Mouse (Mus musculus): Measurements from ENCODE around the gene Olfr474. TPM values are rescaled to one million over a fixed set of nuclear protein-coding genes. Genes with fewer than 3 reads are reported as not detected.
"Not testable (repeated sequence)": the region's sequence is repeated elsewhere in the genome, so short reads cannot be mapped to it uniquely, and the experiment has no call there.

The Olfr474 gene
- not detected in 2 replicates for polyA plus RNA-seq (2015; fragmentation: Nextera tagmentation; extraction: Ambion mirVana)

DNA sequence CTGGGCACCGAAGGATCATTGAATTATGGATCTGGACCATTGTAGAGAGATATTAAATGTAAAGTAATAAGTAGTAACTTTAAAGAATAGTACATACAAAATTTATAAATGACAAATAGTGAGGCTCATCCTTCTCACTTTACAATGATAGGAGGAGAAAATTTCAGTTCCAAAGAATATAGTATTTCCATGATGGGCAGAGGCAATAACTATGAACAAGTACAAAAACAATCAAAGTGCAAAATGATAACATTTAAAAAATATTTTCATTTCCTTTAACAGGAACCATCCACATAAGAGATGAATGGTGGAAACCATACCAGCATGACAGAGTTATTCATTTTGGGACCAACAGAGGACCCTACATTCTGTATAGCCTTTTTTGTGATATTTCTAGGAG, at the start of gene Olfr474:
Gene Olfr474 (plus strand): TSS at position 301 of the 400 bp plus-strand sequence.
- WGBS: 81% methylated on average over 1 of the region's 1 CpGs
- H3K36me3 ChIP-seq: no peaks in the 10 kb centered on the region
- no peak for ATAC-seq (ENCODE audit: borderline replicate concordance, extremely low read depth, low FRiP score, low TSS enrichment)

GRCm38 (mm10) chr7:107930146-107930545, 24.3 kb upstream of the Olfr474 start, which contains the start of gene Olfr473:
TSS of gene Olfr473 (plus strand) at chr7:107930446.
- no peak for ATAC-seq (ENCODE audit: borderline replicate concordance, extremely low read depth, low FRiP score, low TSS enrichment)
- Histone ChIP-seq H3K27ac (no peak within 1 kb of the TSS), H3K4me3 (no peak within 1 kb of the TSS), H3K36me3 (no peaks in the 10 kb centered on the region), H3K9ac (no peak within 1 kb of the TSS), H3K4me2 (no peak within 1 kb of the TSS), H3K4me1 (no peaks in the 10 kb centered on the region), H3K9me3 (no peaks in the 10 kb centered on the region), H3K27me3 (no peaks in the 10 kb centered on the region)
- 93% methylated on average over 1 of the region's 1 CpGs for WGBS

More for the DNA sequence above, at the start of gene Olfr474:
- Histone ChIP-seq H3K9me3 (no peaks in the 10 kb centered on the region), H3K9ac (no peak within 1 kb of the TSS), H3K27ac (no peak within 1 kb of the TSS), H3K4me3 (no peak within 1 kb of the TSS), H3K27me3 (no peaks in the 10 kb centered on the region), H3K4me1 (no peaks in the 10 kb centered on the region), H3K4me2 (no peak within 1 kb of the TSS)

DNA sequence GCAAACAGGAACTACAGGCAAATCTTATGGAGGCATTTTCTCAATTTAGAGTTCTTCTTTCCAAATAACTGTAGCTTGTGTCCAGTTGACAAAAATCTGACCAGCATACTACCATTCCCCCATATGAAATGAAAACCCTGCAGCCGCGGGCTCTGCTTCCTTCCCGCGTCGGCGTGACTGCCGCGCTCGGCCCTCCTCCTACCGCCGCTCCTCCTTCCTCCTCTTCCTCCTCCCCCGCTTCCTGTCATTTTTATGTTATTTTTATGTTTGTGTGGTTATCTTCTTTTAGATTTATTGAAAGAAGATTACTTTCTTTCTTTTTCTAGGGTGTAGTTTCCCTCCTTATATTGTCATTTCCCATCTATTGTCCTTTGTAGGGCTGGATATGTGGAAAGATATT, 1.9 kb upstream of the Olfr474 start:
- 94% methylated on average over 12 of the region's 12 CpGs for WGBS
- H3K4me1 ChIP-seq; H3K4me3 ChIP-seq; H3K4me2 ChIP-seq; H3K27me3 ChIP-seq; H3K9me3 ChIP-seq; H3K9ac ChIP-seq; ATAC-seq (ENCODE audit: borderline replicate concordance, extremely low read depth, low FRiP score, low TSS enrichment); H3K27ac ChIP-seq; H3K36me3 ChIP-seq: not testable (repeated sequence)

GRCm38 (mm10) chr7:107964503-107964902, 10.1 kb downstream of the Olfr474 start, which contains the start of gene Olfr476:
TSS of gene Olfr476 (plus strand) at chr7:107964803.
- Histone ChIP-seq H3K4me3 (no peak within 1 kb of the TSS), H3K27ac (no peak within 1 kb of the TSS), H3K27me3 (no peaks in the 10 kb centered on the region), H3K4me2 (no peak within 1 kb of the TSS), H3K9me3 (no peaks in the 10 kb centered on the region), H3K4me1 (no peaks in the 10 kb centered on the region), H3K36me3 (no peaks in the 10 kb centered on the region), H3K9ac (no peak within 1 kb of the TSS)
- ATAC-seq (ENCODE audit: borderline replicate concordance, extremely low read depth, low FRiP score, low TSS enrichment): no peak
- WGBS: 47% methylated on average over 1 of the region's 1 CpGs

DNA sequence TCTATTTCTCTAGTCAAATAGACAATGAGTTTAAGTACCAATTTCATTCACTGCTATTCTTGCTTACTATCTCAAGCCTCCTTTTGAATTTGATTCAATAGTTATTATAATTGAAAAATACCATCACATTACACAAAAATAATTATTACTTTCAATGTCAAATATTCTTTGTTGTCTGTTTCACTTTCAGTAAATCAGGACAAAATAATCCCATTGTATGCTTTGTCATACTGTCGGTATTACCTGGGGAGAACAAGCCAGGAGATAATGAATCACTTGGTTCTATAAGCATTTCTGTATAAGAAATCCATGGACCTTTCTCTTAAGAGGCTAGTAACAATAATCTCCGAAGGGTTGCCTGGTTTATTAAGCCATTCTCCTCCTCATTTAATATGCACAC, 31.9 kb downstream of the Olfr474 start, which contains the start of gene Olfr477:
Gene Olfr477 (plus strand): TSS at position 301 of the 400 bp plus-strand sequence.
- WGBS: 68% methylated on average over 2 of the region's 2 CpGs
- no peak for ATAC-seq (ENCODE audit: borderline replicate concordance, extremely low read depth, low FRiP score, low TSS enrichment)
- H3K9me3 ChIP-seq: no peaks in the 10 kb centered on the region

More for the DNA sequence above, 31.9 kb downstream of the Olfr474 start, which contains the start of gene Olfr477:
- Histone ChIP-seq H3K36me3 (no peaks in the 10 kb centered on the region), H3K4me1 (no peaks in the 10 kb centered on the region), H3K4me2 (no peak within 1 kb of the TSS), H3K27me3 (no peaks in the 10 kb centered on the region), H3K9ac (no peak within 1 kb of the TSS), H3K27ac (no peak within 1 kb of the TSS), H3K4me3 (no peak within 1 kb of the TSS)

Other genes with a start within 250 kb of the Olfr474 start
- 0.20 and 0.21 TPM in 2 replicates for gene Cyb5r2, start 196.6 kb upstream of the Olfr474 start, polyA plus RNA-seq (2015; fragmentation: Nextera tagmentation; extraction: Ambion mirVana)
- gene Ovch2, start 153.4 kb upstream of the Olfr474 start, polyA plus RNA-seq (2015; fragmentation: Nextera tagmentation; extraction: Ambion mirVana): not detected in 2 replicates
- gene Olfr467, start 142.4 kb upstream of the Olfr474 start, polyA plus RNA-seq (2015; fragmentation: Nextera tagmentation; extraction: Ambion mirVana): not detected in 2 replicates
- gene Olfr469, start 129.1 kb upstream of the Olfr474 start, polyA plus RNA-seq (2015; fragmentation: Nextera tagmentation; extraction: Ambion mirVana): not detected in 2 replicates
- gene Olfr470, start 107.2 kb upstream of the Olfr474 start, polyA plus RNA-seq (2015; fragmentation: Nextera tagmentation; extraction: Ambion mirVana): not detected in 2 replicates
- gene Olfr472, start 56.7 kb upstream of the Olfr474 start, polyA plus RNA-seq (2015; fragmentation: Nextera tagmentation; extraction: Ambion mirVana): not detected in 2 replicates
- not detected in 2 replicates for gene Olfr473, start 24.2 kb upstream of the Olfr474 start, polyA plus RNA-seq (2015; fragmentation: Nextera tagmentation; extraction: Ambion mirVana)
- gene Olfr476, start 10.2 kb downstream of the Olfr474 start, polyA plus RNA-seq (2015; fragmentation: Nextera tagmentation; extraction: Ambion mirVana): not detected in 2 replicates
- gene Olfr477, start 32.0 kb downstream of the Olfr474 start, polyA plus RNA-seq (2015; fragmentation: Nextera tagmentation; extraction: Ambion mirVana): not detected in 2 replicates
- gene Olfr478, start 79.3 kb downstream of the Olfr474 start, polyA plus RNA-seq (2015; fragmentation: Nextera tagmentation; extraction: Ambion mirVana): not detected in 2 replicates
- not detected in 2 replicates for gene Olfr479, start 96.0 kb downstream of the Olfr474 start, polyA plus RNA-seq (2015; fragmentation: Nextera tagmentation; extraction: Ambion mirVana)
- not detected in 2 replicates for gene Olfr480, start 112.7 kb downstream of the Olfr474 start, polyA plus RNA-seq (2015; fragmentation: Nextera tagmentation; extraction: Ambion mirVana)
- not detected in 2 replicates for gene Olfr481, start 125.2 kb downstream of the Olfr474 start, polyA plus RNA-seq (2015; fragmentation: Nextera tagmentation; extraction: Ambion mirVana)
- not detected in 2 replicates for gene Olfr482, start 142.9 kb downstream of the Olfr474 start, polyA plus RNA-seq (2015; fragmentation: Nextera tagmentation; extraction: Ambion mirVana)
- gene Olfr483, start 146.2 kb downstream of the Olfr474 start, polyA plus RNA-seq (2015; fragmentation: Nextera tagmentation; extraction: Ambion mirVana): not detected in 2 replicates
- gene Olfr484, start 172.8 kb downstream of the Olfr474 start, polyA plus RNA-seq (2015; fragmentation: Nextera tagmentation; extraction: Ambion mirVana): not detected in 2 replicates
- gene Olfr485, start 205.2 kb downstream of the Olfr474 start, polyA plus RNA-seq (2015; fragmentation: Nextera tagmentation; extraction: Ambion mirVana): not detected in 2 replicates
- not detected in 2 replicates for gene Olfr486, start 218.1 kb downstream of the Olfr474 start, polyA plus RNA-seq (2015; fragmentation: Nextera tagmentation; extraction: Ambion mirVana)

Data from lung, embryonic 15.5 days (tissue).